Mouse (Mus musculus) c-Kit-positive CD71-positive TER-119-positive erythroid progenitor cells, embryonic 14.5 days (primary cell): ENCODE measurements at regions not wholly inside any gene's neighbourhood (a gene's known extent, or its start where the extent isn't known, plus 50 kb on each side); places are given as distances from the start of the nearest gene placed in this dataset.

ENCODE experiments used
- DNase-seq: peaks from one replicate; pipeline ENCODE4 v3.0.0-alpha.2; 2013; ENCODE audit warnings: low spot score

DNA sequence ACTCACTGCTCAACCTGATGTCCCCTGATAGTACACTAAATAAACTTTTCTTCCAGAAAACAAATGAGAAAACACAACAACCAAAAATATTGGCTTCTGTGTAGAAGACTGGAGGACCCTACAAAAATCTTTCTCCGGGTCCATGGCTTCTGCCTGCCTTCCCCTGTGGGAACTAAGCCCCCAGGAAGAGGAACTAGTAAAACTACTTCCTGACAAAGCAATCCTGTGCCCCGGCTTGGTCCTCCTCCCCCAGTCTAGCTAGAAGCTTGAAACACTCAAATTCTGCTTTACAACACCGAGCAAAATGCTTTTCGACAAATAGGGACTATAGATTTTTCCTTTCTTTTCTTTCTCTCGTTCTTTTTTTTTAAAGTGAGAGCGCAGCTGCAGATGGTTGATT, 51.3 kb upstream of the Mki67 start:
- no peak for DNase-seq

DNA sequence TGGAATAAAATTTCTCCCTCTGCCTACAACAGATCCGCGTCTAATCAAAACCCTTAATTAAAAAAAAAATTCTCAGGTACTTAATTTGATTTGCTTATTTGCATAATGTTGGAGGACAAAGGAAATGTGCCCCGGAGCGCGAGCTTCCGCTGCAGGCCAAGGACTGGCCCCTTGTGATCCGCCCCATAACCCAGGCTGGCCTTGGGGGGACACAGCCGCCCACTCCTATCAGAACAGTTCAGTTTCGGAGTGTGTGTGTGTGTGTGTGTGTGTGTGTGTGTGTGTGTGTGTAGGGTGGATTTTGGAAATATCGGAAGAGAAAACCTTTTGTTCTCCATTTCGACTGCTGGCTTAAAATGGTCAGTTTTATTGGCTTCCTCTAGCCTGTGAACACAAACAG, 51.9 kb upstream of the Mki67 start:
- DNase-seq, result no peak

GRCm38 (mm10) chr7:135768592-135768991, 52.4 kb upstream of the Mki67 start:
- peak; percentile 54 for DNase-seq

DNA sequence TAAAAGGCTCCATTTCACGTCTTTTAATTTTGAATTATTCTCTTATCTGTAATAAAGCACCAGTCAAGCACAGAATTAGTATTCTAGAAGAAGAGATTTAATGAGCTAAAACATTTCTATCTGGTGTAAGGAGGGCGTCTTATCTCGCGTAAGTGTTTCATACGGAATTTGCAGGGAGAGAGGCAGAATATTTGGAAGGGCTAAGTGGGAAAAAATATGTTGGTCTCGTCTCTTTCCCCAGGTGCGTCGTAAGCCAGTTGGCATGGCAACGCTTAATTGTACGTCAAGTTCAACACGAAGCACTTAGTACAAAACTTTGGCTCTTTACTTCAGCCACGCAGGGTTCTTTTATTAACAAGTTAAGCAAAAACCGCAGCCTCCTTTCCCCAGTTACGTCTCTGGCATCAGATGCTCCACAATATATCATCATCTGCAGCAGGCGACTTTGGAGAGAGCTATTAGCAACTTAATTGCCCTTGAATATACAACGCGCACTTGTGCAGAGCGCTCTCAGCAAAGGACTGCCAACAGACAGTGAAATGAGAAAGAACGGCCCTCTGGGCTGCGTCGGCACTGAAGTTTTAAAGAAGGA, 53.0 kb upstream of the Mki67 start:
- no peak for DNase-seq

- no peak for DNase-seq
Observed at GRCm38 (mm10) chr7:135770051-135770450, 53.9 kb upstream of the Mki67 start.

GRCm38 (mm10) chr7:135775832-135776433, 59.8 kb upstream of the Mki67 start:
- DNase-seq, result no peak

- no peak for DNase-seq
Observed at GRCm38 (mm10) chr7:135790167-135790566, 74.0 kb upstream of the Mki67 start.

DNA sequence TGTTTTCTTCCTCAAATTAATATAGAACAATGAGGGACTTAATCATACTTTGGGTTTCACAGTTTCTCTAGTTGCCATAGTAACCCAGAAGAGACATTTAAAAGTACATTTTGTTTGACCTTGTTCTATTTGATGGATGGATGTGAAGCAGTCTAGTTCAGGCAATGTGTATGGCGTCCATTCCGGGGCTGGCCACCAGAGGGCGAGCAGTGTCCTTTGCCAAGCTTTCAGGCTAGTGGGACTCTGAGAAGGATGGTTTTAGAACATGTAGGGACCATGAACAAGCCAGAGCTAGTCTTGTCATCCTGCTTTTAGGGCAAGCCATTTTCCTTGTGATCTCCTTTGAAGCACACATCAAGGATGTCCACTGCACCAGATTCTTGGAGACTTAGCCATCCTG, 74.8 kb upstream of the Mki67 start:
- DNase-seq, result peak; percentile 67

- DNase-seq, result no peak
Observed at GRCm38 (mm10) chr7:135791953-135792690, 76.0 kb upstream of the Mki67 start.

GRCm38 (mm10) chr7:135792918-135793317, 76.8 kb upstream of the Mki67 start:
- peak; percentile 74 for DNase-seq

- no peak for DNase-seq
Observed at GRCm38 (mm10) chr7:135794238-135794637, 78.1 kb upstream of the Mki67 start.

DNA sequence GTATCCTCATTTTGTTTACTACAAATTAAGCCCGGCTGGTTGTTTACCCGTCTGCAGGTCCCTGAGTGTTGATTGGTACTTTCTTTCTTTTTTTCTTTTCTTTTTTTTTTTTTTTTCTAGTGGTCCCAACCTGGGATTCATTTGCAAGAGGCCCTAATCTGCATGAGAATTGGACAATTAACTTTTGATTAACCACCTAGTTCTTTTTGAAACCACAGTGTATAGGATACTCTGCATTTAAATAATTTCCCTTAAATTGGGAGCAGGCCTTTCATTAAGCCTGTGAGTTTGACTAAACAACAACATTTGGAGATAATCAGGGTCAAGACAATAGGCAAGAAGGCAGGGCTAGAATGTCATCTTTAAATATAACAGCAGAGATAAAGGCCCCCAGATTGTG, 78.5 kb upstream of the Mki67 start:
- DNase-seq, result no peak

DNA sequence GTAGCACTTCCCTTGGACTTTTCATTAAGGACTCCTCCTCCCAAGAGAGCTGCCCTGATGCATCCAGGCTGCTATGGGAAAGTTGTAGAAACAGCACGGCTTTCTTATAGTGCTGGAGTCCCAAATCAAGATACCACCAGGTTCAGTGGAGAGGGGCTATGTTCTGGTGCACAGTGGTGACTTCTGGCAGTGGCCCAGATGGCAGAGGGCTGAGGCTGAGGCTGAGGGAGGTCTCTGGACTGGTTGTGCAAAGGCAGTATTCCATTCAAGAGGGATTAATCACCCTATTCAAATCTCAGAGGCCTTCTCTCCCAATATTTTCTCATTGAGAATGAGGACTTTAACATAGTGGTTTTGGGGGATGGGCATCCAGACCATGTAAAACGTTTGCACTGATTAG, 82.3 kb upstream of the Mki67 start:
- no peak for DNase-seq

- DNase-seq, result no peak
Observed at GRCm38 (mm10) chr7:135802598-135803121, 86.5 kb upstream of the Mki67 start.

- DNase-seq, result no peak
Observed at GRCm38 (mm10) chr7:135804730-135805129, 88.6 kb upstream of the Mki67 start.

- no peak for DNase-seq
Observed at GRCm38 (mm10) chr7:135806139-135806538, 90.0 kb upstream of the Mki67 start.

GRCm38 (mm10) chr7:135806673-135807072, 90.5 kb upstream of the Mki67 start:
- DNase-seq, result no peak

GRCm38 (mm10) chr7:135809167-135809566, 93.0 kb upstream of the Mki67 start:
- no peak for DNase-seq

DNA sequence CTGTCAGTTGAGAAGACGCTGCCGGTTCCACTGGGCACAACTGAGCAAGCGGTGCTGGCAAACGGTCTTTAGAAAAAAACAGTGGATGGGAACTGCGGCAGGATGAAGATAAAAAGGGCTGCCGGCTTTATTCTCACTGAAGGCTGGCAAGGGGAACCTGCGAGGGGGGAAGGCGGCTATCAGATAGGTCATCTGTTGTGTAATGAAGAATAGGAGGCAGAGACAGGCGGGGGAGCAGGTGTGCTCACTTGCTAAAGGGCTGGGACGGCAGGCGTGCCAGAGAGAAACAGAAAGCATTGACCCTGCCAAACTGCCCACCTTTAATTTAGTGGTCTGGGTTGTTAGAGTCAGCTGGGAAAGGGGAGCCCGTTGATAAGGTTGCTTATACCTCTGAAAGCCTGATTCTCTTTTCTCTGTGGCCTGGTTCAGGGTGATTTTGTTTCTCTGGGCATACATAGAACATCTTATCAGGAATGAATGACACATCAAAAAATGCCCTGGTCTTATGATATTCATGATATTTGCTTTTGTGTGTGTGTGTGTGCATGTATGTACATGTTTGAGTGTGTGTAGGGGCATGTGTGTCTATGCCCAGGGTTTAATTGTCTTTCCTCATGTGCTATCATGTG, 93.7 kb upstream of the Mki67 start:
- DNase-seq, result peak; percentile 58

GRCm38 (mm10) chr7:135810971-135811370, 94.8 kb upstream of the Mki67 start:
- DNase-seq, result no peak

DNA sequence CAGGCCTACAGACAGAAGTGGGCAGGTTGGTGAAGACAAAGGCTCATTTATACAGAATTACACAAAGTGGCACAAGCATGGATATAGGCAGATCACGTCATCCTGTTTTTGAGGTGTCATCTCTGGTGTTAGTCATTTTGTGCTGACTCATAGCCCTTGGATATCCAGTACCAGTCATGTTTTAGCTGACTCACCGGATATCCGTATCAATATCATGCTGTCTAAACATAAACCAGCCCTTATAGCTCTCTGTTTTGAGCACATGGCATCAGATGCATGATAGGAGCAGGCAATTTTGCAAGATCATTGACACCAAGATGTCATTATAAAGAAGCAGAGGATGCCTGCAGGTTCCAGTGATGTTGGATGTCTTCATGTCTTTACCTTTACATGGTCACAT, 97.5 kb upstream of the Mki67 start:
- peak; percentile 75 for DNase-seq

- DNase-seq, result peak; percentile 90
Observed at GRCm38 (mm10) chr7:135816191-135816590, 100.0 kb upstream of the Mki67 start.

DNA sequence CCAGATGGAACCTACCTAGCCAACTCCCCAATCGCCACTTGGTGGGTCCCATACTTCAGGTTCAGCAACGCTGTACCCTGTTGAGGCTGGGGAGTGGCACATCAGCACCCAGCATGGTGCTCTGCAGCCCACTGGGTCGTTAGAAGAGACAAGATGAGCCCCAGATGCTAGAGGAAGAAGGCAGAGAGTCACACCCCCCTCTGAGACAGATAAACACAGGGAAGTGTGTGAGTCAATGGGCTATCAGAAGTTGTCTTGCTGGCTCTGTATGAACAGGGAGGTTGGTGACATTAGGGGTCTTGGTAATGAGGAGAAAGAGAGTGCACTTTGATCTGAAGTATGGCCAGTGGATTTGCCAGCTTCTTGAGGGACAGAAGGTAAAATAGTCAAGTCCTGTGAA, 101.7 kb upstream of the Mki67 start:
- DNase-seq, result no peak
